Mouse (Mus musculus) liver, embryonic 15.5 days (tissue): ENCODE measurements around the gene Slc8a3. TPM values are rescaled to one million over a fixed set of nuclear protein-coding genes. Genes with fewer than 3 reads are reported as not detected.

Experiments
- ATAC-seq: fragments of 200-750 bp; cut with Nextera tagmentation; 2 replicates; pipeline ENCODE4 v1.8.0; 2017; ENCODE audit warnings: moderate number of reproducible peaks, mild to moderate bottlenecking, moderate library complexity; ENCODE audit not compliant: insufficient read depth
- H3K27ac ChIP-seq: fragments of 300-500 bp; sonication (generic); replicated peaks from 2 replicates; pipeline ENCODE4 v1.5.1; 2015; ENCODE audit warnings: mild to moderate bottlenecking, inconsistent platforms
- H3K27me3 ChIP-seq: fragments of 300-500 bp; sonication (generic); 2 replicates; pipeline ENCODE4 v1.6.1; 2015; ENCODE audit warnings: mild to moderate bottlenecking, inconsistent platforms
- H3K36me3 ChIP-seq: fragments of 300-500 bp; sonication (generic); replicated peaks from 2 replicates; pipeline ENCODE4 v1.6.1; 2015; ENCODE audit warnings: moderate library complexity, mild to moderate bottlenecking, inconsistent platforms
- H3K4me1 ChIP-seq: fragments of 300-500 bp; sonication (generic); replicated peaks from 2 replicates; pipeline ENCODE4 v1.6.1; 2015; ENCODE audit warnings: inconsistent platforms
- H3K4me2 ChIP-seq: fragments of 300-500 bp; sonication (generic); 2 replicates; pipeline ENCODE4 v1.6.1; 2015; ENCODE audit warnings: moderate library complexity, mild to moderate bottlenecking, inconsistent platforms
- H3K4me3 ChIP-seq: fragments of 300-500 bp; sonication (generic); replicated peaks from 2 replicates; pipeline ENCODE4 v1.5.1; 2015; ENCODE audit warnings: mild to moderate bottlenecking, inconsistent platforms
- H3K9ac ChIP-seq: fragments of 300-500 bp; sonication (generic); 2 replicates; pipeline ENCODE4 v1.6.1; 2015; ENCODE audit warnings: moderate library complexity, mild to moderate bottlenecking, inconsistent platforms
- H3K9me3 ChIP-seq: fragments of 300-500 bp; sonication (generic); replicated peaks from 2 replicates; pipeline ENCODE4 v1.6.1; 2016; ENCODE audit warnings: inconsistent platforms
- WGBS: fragments of 180-500 bp; shearing (Covaris S2); methylation state at CpG from one replicate; pipeline ENCODE4 v1.1.7; 2015; ENCODE audit warnings: mixed read lengths; ENCODE audit not compliant: insufficient replicate concordance; 5-methylcytosine and 5-hydroxymethylcytosine counted together
- polyA plus RNA-seq: library from polyadenylated mRNA; unstranded; fragments of >200 nt; fragmentation: Nextera tagmentation; extraction: Ambion mirVana; gene quantifications from 2 replicates; pipeline ENCODE4 v1.2.1, GENCODE M21; 2015

Gene Slc8a3
- polyA plus RNA-seq, 1 experiment from 2014 or later = 0.02 TPM

DNA sequence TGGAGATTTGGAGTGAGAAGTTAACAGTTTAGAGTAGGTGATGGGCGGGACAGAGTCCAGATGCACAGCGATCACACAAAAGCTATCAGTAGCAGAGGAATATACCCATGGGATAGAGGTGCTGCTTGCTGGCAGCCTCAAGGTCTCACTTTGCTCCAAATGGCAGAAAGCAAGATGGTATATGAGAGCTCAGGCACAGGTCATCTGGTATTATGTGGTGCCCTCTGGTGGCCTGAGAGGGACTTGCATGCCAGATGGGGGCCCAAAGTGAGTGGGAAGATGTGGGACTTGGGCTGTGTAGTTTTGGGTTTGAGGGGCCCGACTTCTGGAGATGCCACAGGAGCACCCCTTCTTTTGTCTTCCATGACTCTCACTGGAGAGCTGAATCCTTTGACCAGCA is 150.9 kb downstream of the Slc8a3 start:
- 0 out of 2 replicates have a peak, but pooled peaks cover 3% of the 10 kb centered on the region for H3K36me3 ChIP-seq
- no peaks in the 10 kb centered on the region for H3K27me3 ChIP-seq
- H3K4me1 ChIP-seq = peaks cover 5% of the 10 kb centered on the region; the same call in 1 of the 2 replicates
- no peak overlapping the region for H3K9ac ChIP-seq
- no peak overlapping the region for H3K27ac ChIP-seq
- no peaks in the 10 kb centered on the region for H3K9me3 ChIP-seq
- no peak for ATAC-seq
- no peak overlapping the region for H3K4me3 ChIP-seq
- 54% methylated on average over 3 of the region's 3 CpGs for WGBS
- H3K4me2 ChIP-seq = no peak overlapping the region

DNA sequence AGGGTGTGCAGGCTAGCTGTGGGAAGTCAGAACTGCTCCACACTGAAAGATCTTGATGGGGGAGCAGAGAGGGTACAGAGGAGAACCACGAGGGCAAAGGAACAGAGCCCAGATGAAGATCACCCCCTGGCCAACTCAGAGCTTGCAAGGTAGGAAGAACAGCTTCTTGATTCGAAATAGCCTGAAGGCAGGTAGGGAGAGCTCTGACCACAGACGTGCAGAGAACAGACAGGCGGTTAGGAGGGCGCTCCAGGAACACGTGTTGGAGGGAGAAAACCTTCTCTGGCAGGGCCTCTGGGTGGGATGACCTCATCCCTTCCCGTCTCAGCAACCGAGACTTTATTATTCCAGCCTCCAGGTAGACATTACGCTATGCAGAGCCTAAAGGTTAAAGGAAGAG is 157.7 kb downstream of the Slc8a3 start:
- Histone ChIP-seq H3K27me3 (no peaks in the 10 kb centered on the region), H3K9ac (no peak overlapping the region), H3K27ac (no peak overlapping the region), H3K4me1 (no peaks in the 10 kb centered on the region), H3K4me3 (no peak overlapping the region), H3K9me3 (no peaks in the 10 kb centered on the region), H3K4me2 (no peak overlapping the region), H3K36me3 (0 out of 2 replicates have a peak, but pooled peaks cover 3% of the 10 kb centered on the region)
- WGBS = 46% methylated on average over 9 of the region's 9 CpGs
- no peak for ATAC-seq

DNA sequence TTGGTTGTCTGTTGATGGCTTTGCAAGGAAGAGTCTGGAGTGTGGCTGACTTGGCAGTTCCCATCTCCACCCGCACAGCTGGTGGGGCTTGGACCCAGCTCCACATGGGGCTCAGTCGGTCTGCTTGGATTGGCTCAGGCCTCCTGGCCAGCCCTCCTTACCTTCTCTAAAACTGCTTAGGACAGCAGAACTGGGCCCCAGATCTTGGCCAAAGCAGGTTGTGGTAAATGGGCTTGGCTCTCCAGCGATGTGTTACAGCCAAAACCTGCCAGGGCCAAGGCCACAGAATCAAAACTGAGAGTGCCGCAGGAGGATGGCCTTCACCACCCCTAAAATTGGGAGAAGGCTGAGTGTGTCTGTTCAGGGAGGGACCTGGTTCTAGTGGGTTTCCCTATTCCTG is 159.1 kb downstream of the Slc8a3 start:
- no peak overlapping the region for H3K9ac ChIP-seq
- WGBS = 73% methylated on average over 4 of the region's 4 CpGs

DNA sequence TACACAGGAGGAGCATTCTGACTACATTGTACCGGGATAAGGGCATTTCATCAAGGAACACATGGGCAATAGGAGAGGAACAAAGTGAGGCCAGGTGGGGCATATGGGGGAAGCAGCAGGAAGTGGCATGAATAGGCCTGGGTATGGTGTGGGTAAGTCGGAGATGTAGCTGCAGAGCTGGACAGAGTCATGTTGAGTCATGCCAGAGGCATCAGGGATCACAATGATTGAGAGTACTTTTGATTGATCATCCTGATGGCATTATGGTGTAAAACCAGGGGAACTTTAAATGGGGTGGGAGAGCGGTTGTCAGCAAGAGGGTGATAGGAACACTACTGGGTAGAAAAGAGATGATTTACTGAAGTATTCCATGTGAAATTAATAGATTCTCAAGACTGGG is 160.0 kb downstream of the Slc8a3 start:
- Histone ChIP-seq H3K9me3 (no peaks in the 10 kb centered on the region), H3K4me1 (no peaks in the 10 kb centered on the region), H3K4me2 (no peak overlapping the region), H3K4me3 (no peak overlapping the region), H3K27ac (no peak overlapping the region), H3K36me3 (no peaks in the 10 kb centered on the region), H3K27me3 (no peaks in the 10 kb centered on the region), H3K9ac (no peak overlapping the region)
- 56% methylated on average over 3 of the region's 3 CpGs for WGBS
- no peak for ATAC-seq

More for the DNA sequence above, 159.1 kb downstream of the Slc8a3 start:
- Histone ChIP-seq H3K36me3 (no peaks in the 10 kb centered on the region), H3K27ac (no peak overlapping the region), H3K9me3 (no peaks in the 10 kb centered on the region), H3K4me1 (no peaks in the 10 kb centered on the region), H3K4me2 (no peak overlapping the region), H3K4me3 (no peak overlapping the region), H3K27me3 (no peaks in the 10 kb centered on the region)
- no peak for ATAC-seq

DNA sequence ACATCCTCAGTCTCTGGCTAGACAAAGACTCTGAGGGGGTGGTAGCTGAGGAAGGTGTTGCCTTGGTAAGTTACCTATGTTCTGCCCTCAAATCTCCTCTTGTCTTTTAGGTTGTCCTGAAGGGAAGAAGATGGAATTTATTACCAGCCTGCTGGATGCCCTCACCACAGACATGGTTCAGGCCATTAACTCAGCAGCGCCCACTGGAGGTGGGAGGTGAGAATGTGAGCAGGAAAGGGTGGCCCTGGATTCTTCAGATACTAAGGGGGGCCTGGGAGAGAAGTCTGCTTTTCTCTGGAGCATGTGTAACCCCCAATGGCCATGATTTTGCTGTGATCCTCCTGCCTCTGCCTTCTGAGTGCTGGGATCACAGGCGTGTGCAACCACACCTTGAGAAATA is 162.9 kb downstream of the Slc8a3 start:
- Histone ChIP-seq H3K36me3 (no peaks in the 10 kb centered on the region), H3K4me3 (no peak overlapping the region), H3K27me3 (no peaks in the 10 kb centered on the region), H3K27ac (no peak overlapping the region), H3K4me2 (no peak overlapping the region), H3K9me3 (no peaks in the 10 kb centered on the region), H3K4me1 (no peaks in the 10 kb centered on the region), H3K9ac (no peak overlapping the region)
- WGBS = 64% methylated on average over 2 of the region's 2 CpGs
- no peak for ATAC-seq

DNA sequence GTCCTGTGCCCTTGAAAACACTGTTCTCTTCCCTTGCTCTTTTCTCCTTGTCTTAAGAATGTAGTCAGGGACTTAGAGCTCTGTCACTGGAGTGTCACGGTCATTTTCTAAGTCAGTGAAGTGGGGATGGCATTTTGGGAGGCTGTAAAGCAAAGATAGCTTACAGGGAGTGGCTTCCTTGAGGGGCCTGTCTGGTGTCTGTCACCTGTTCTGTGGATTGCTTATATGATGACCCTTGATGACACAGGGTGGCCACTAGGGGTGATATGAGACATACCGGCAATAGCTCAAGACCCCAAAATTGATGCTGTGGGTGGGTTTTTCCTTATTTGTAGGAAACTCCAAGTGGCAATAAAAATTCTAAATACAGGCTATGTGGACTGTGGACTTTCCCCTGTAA is 164.5 kb downstream of the Slc8a3 start:
- H3K36me3 ChIP-seq = no peaks in the 10 kb centered on the region
- H3K27ac ChIP-seq = no peak overlapping the region
- no peak overlapping the region for H3K4me3 ChIP-seq
- 49% methylated on average over 2 of the region's 2 CpGs for WGBS
- no peaks in the 10 kb centered on the region for H3K4me1 ChIP-seq
- ATAC-seq = no peak
- no peak overlapping the region for H3K4me2 ChIP-seq
- no peaks in the 10 kb centered on the region for H3K9me3 ChIP-seq
- H3K27me3 ChIP-seq = no peaks in the 10 kb centered on the region
- H3K9ac ChIP-seq = no peak overlapping the region

DNA sequence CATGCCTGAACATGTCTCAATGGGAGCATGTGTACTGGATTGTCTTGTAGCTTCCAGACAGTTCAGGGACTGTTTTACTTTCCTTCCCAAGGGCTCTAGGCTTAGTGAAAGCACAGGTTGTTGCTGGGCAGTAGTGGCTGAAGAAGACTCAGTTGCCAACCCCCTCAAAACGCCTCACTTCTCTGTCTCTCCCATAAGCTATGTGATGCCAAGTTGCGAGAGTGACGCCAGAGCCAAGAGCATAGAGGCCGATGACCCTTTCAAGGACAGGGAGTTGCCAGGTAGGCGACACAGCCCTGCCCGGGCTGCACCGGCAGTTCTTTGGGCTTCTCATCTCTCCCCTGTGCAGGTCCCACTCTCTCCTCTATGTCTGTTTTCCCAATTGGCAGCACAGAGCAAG is 164.9 kb downstream of the Slc8a3 start:
- H3K27ac ChIP-seq = no peak overlapping the region
- no peaks in the 10 kb centered on the region for H3K27me3 ChIP-seq
- no peak overlapping the region for H3K9ac ChIP-seq
- H3K36me3 ChIP-seq = no peaks in the 10 kb centered on the region
- ATAC-seq = no peak
- 70% methylated on average over 7 of the region's 7 CpGs for WGBS
- no peak overlapping the region for H3K4me3 ChIP-seq
- no peaks in the 10 kb centered on the region for H3K4me1 ChIP-seq
- no peaks in the 10 kb centered on the region for H3K9me3 ChIP-seq
- no peak overlapping the region for H3K4me2 ChIP-seq

DNA sequence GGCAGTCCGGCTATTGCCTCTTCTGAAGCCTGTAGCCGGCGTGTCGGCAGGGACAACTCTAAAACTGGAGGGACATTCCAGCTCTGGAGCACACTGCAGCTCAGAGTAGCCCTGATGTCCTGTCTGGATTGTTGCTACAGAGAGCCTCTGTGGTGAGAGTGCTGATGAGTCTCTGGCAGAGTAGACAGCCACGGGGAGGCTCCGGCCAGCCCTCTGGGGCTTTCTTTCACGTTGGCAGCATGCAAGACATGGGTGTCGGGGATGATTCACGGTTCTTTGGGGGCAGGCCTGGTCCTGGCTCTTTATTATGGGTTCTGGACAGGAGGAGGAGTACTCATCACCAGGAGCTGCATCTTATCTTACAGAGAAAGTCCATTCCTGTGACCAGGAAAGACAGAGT is 165.8 kb downstream of the Slc8a3 start:
- Histone ChIP-seq H3K36me3 (no peaks in the 10 kb centered on the region), H3K4me2 (no peak overlapping the region), H3K27me3 (no peaks in the 10 kb centered on the region), H3K4me1 (no peaks in the 10 kb centered on the region), H3K27ac (no peak overlapping the region), H3K4me3 (no peak overlapping the region), H3K9ac (no peak overlapping the region), H3K9me3 (no peaks in the 10 kb centered on the region)
- 68% methylated on average over 9 of the region's 9 CpGs for WGBS
- ATAC-seq = no peak

DNA sequence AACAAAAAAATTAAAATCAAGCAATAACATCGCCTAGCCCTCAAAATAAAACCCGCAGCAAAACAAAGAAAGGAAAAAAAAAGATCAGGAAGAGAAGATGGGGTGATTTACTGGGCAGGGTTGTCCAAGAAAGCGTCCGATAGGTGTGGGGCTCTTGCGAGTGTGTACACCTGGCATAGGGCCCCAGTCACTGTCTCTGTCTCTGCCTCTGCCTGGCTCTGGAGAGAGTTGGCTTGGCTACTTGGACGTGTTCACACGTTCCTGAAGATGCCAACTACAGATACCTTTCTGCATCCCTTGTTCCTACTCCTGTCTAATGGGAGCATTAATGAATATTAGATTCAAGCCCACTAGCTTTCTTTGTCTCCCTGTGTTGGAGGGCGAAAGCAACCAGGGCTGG is 166.4 kb downstream of the Slc8a3 start:
- 62% methylated on average over 8 of the region's 8 CpGs for WGBS
- no peak overlapping the region for H3K4me3 ChIP-seq
- no peak overlapping the region for H3K9ac ChIP-seq
- no peaks in the 10 kb centered on the region for H3K9me3 ChIP-seq
- H3K27me3 ChIP-seq = no peaks in the 10 kb centered on the region
- H3K36me3 ChIP-seq = no peaks in the 10 kb centered on the region
- no peaks in the 10 kb centered on the region for H3K4me1 ChIP-seq
- H3K27ac ChIP-seq = no peak overlapping the region
- H3K4me2 ChIP-seq = no peak overlapping the region
- no peak for ATAC-seq

DNA sequence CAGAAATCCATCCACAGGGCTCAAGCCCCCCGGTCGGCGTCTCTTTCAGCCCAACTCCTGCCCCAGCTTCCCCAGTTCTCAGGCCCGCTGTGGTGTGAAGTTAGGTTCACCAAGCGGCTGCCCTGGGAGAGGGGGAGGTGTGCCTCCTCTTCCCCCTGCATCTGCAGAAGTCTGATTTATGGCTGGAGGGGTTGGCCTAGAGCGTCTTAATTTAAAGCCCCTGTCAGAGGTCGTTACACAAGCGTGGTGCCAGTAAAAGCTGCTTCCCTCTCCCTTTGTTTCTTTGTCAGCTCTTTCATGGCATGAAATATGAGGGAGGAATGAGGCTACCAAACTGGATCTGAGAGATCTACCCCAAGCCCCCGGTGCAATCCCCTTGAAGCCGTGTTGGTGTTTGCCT is 166.9 kb downstream of the Slc8a3 start:
- no peaks in the 10 kb centered on the region for H3K27me3 ChIP-seq
- no peak overlapping the region for H3K27ac ChIP-seq
- H3K4me1 ChIP-seq = no peaks in the 10 kb centered on the region
- H3K36me3 ChIP-seq = no peaks in the 10 kb centered on the region
- WGBS = 35% methylated on average over 10 of the region's 10 CpGs
- no peak overlapping the region for H3K4me3 ChIP-seq
- no peak overlapping the region for H3K9ac ChIP-seq
- ATAC-seq = no peak
- H3K9me3 ChIP-seq = no peaks in the 10 kb centered on the region
- no peak overlapping the region for H3K4me2 ChIP-seq

DNA sequence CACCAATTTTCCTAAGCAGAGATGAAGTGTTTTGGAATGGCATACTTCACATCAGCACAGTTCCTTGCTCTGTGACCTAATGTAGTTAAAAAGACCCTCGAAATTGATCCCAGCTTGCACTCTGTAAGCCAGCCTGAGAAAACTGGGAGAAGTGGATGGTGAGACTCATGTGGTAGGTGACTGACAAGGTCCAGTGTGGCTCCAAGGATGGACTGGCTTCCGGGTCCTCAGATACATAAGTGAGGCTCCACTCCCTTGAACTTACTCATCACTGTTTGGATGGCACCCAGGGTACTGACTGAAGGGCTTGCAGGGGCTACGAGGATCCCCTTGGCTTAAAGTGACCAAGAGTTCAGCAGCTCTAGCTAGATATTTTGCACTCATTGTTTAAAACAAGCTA is 169.4 kb downstream of the Slc8a3 start:
- Histone ChIP-seq H3K27ac (no peak overlapping the region), H3K27me3 (no peaks in the 10 kb centered on the region), H3K4me2 (no peak overlapping the region), H3K9ac (no peak overlapping the region), H3K9me3 (no peaks in the 10 kb centered on the region), H3K4me3 (no peak overlapping the region), H3K36me3 (no peaks in the 10 kb centered on the region), H3K4me1 (no peaks in the 10 kb centered on the region)
- ATAC-seq = no peak
- WGBS = 61% methylated on average over 3 of the region's 3 CpGs

DNA sequence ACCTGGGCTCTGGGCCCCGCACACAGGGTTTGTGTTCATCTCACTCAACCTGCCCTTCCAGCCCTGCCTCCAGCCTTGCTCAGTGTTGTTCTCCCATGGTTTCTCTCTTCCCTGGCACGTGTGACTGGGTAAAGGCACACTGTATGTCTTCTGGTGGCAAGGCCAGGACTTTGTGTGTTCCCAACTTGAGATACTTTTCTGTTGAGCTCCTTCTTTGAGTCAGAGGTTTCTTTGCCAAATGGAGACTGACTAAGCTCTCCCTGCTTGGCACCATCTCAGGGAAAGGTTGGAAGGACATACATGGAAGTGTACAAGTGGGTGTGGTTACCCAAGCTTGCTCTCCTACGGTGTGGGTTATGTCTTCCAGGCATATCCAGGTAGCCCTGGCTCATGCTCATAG is 169.8 kb downstream of the Slc8a3 start:
- Histone ChIP-seq H3K4me1 (no peaks in the 10 kb centered on the region), H3K4me3 (no peak overlapping the region), H3K9me3 (no peaks in the 10 kb centered on the region), H3K9ac (no peak overlapping the region), H3K36me3 (no peaks in the 10 kb centered on the region), H3K4me2 (no peak overlapping the region), H3K27me3 (no peaks in the 10 kb centered on the region), H3K27ac (no peak overlapping the region)
- no peak for ATAC-seq
- WGBS = 50% methylated on average over 3 of the region's 3 CpGs
